Mouse (Mus musculus) liver, embryonic 16.5 days (tissue): ENCODE results near the gene Gli2. TPM values are rescaled to one million over a fixed set of nuclear protein-coding genes. Genes with fewer than 3 reads are reported as not detected.

Source experiments
- ATAC-seq: fragments of 200-750 bp; cut with Nextera tagmentation; 2 replicates; pipeline ENCODE4 v1.8.0; 2017; ENCODE audit warnings: low read depth, mild to moderate bottlenecking, moderate number of reproducible peaks, moderate library complexity
- H3K27ac ChIP-seq: fragments of 300-500 bp; sonication (generic); 2 replicates; pipeline ENCODE4 v1.5.1; 2014; ENCODE audit warnings: mild to moderate bottlenecking, low read length
- H3K27me3 ChIP-seq: fragments of 300-500 bp; sonication (generic); 2 replicates; pipeline ENCODE4 v1.6.1; 2014; ENCODE audit warnings: low read depth, low read length, mixed read lengths; ENCODE audit not compliant: control insufficient read depth, insufficient read depth
- H3K36me3 ChIP-seq: fragments of 300-500 bp; sonication (generic); 2 replicates; pipeline ENCODE4 v1.6.1; 2014; ENCODE audit warnings: mild to moderate bottlenecking; ENCODE audit not compliant: control insufficient read depth, insufficient read depth
- H3K4me1 ChIP-seq: fragments of 300-500 bp; sonication (generic); 2 replicates; pipeline ENCODE4 v1.6.1; 2014; ENCODE audit warnings: low read depth, low read length, mixed read lengths; ENCODE audit not compliant: control insufficient read depth
- H3K4me2 ChIP-seq: fragments of 300-500 bp; sonication (generic); 2 replicates; pipeline ENCODE4 v1.6.1; 2014; ENCODE audit warnings: low read depth, low read length, mixed read lengths
- H3K4me3 ChIP-seq: fragments of 300-500 bp; sonication (generic); 2 replicates; pipeline ENCODE4 v1.5.1; 2014; ENCODE audit warnings: low read depth, mild to moderate bottlenecking, low read length
- H3K9ac ChIP-seq: fragments of 300-500 bp; sonication (generic); 2 replicates; pipeline ENCODE4 v1.6.1; 2014; ENCODE audit warnings: low read depth, low read length
- H3K9me3 ChIP-seq: fragments of 300-500 bp; sonication (generic); replicated peaks from 2 replicates; pipeline ENCODE4 v1.6.1; 2016; ENCODE audit warnings: low read length; ENCODE audit not compliant: control insufficient read depth
- WGBS: fragments of 180-500 bp; shearing (Covaris S2); extraction: QIAGEN DNeasy Blood & Tissue Kit; methylation state at CpG from one replicate; pipeline ENCODE4 v1.1.7; 2014; ENCODE audit not compliant: insufficient replicate concordance; 5-methylcytosine and 5-hydroxymethylcytosine counted together
- polyA plus RNA-seq: library from polyadenylated mRNA; unstranded; fragments of >200 nt; fragmentation: Nextera tagmentation; extraction: Ambion mirVana; gene quantifications from 2 replicates; pipeline ENCODE4 v1.2.1, GENCODE M21; 2015

The Gli2 gene
- polyA plus RNA-seq, 1 experiment from 2014 or later: 0.54 TPM

DNA sequence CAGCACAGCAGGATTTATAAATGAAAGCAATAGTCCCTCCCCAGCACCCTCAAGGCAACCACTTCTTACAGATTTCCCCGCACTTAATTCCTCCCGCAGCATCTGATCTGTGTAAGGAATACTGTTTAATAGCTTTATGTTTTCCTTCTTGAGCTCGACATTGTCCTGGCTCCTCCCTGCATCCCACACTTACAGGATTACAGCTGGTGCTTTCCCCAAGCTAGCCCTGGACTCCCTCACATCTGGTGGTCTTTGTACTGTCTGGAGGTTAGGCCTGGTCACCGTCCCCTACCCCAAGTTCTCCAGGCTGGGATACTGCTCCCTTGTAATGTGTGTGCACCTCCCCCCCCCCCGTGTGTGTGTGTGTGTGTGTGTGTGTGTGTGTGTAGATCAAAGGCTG, 101.1 kb downstream of the Gli2 start:
- H3K4me1 ChIP-seq: no peaks in the 10 kb centered on the region
- no peaks in the 10 kb centered on the region for H3K27me3 ChIP-seq
- no peaks in the 10 kb centered on the region for H3K36me3 ChIP-seq
- ATAC-seq: no peak
- no peak overlapping the region for H3K27ac ChIP-seq
- no peak overlapping the region for H3K9ac ChIP-seq
- WGBS: 45% methylated on average over 5 of the region's 5 CpGs
- H3K9me3 ChIP-seq: no peaks in the 10 kb centered on the region
- no peak overlapping the region for H3K4me2 ChIP-seq
- H3K4me3 ChIP-seq: no peak overlapping the region

DNA sequence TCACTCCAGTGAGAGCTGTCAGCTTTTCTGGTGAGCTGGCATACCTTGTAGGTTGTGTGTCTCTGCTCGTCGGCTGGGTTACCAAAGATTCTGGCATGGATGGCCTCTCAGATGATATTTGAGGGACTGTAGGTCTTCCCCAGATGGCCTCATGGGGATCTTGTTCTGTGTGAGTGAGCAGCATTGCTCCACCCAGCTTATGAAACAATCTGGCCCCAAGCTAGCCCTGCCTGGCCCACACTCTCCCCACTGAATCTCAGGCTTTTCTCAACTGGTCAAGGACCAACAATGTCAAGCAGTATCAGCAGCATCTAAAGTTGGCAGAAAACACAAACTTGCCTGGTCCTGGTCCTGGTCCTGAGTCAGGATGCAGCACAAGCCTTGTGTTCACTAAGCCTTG, 105.0 kb downstream of the Gli2 start:
- Histone ChIP-seq H3K4me1 (no peaks in the 10 kb centered on the region), H3K9me3 (no peaks in the 10 kb centered on the region), H3K9ac (no peak overlapping the region), H3K36me3 (no peaks in the 10 kb centered on the region), H3K27ac (no peak overlapping the region), H3K27me3 (no peaks in the 10 kb centered on the region), H3K4me2 (no peak overlapping the region), H3K4me3 (no peak overlapping the region)
- ATAC-seq: no peak
- 51% methylated on average over 2 of the region's 2 CpGs for whole genome bisulfite sequencing

DNA sequence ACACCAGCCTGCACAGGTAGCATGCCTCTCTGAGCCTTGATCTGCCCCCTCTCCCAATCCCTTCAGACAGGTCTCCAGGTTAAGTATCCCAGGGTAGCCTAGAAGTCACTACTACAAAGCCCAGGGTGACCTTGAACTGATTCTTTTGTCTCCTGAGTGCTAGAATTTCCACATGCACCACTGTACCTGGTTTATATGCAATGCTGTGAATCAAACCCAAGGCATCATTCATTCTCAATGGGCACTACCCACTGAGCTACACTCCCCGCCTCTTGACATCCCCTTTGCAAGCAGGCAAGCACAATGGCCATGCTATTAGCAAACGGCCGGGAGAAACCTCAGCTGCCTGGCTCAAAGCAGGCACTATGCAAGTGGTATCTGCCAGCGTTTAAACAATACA, 106.2 kb downstream of the Gli2 start:
- Histone ChIP-seq H3K27ac (no peak overlapping the region), H3K4me3 (no peak overlapping the region), H3K9me3 (no peaks in the 10 kb centered on the region), H3K9ac (no peak overlapping the region), H3K36me3 (no peaks in the 10 kb centered on the region), H3K4me2 (no peak overlapping the region), H3K27me3 (no peaks in the 10 kb centered on the region), H3K4me1 (no peaks in the 10 kb centered on the region)
- WGBS: 57% methylated on average over 4 of the region's 4 CpGs
- no peak for ATAC-seq

GRCm38 (mm10) chr1:118941336-118941735, 112.1 kb downstream of the Gli2 start:
- Histone ChIP-seq H3K4me2 (no peak overlapping the region), H3K36me3 (no peaks in the 10 kb centered on the region), H3K4me1 (no peaks in the 10 kb centered on the region), H3K9ac (no peak overlapping the region), H3K4me3 (no peak overlapping the region), H3K27me3 (no peaks in the 10 kb centered on the region), H3K9me3 (no peaks in the 10 kb centered on the region), H3K27ac (no peak overlapping the region)
- no peak for ATAC-seq
- WGBS: 57% methylated on average over 8 of the region's 8 CpGs

- no peaks in the 10 kb centered on the region for H3K36me3 ChIP-seq
- no peaks in the 10 kb centered on the region for H3K27me3 ChIP-seq
- H3K9ac ChIP-seq: no peak overlapping the region
- no peaks in the 10 kb centered on the region for H3K9me3 ChIP-seq
- ATAC-seq: no peak
- H3K4me2 ChIP-seq: no peak overlapping the region
- no peaks in the 10 kb centered on the region for H3K4me1 ChIP-seq
- WGBS: 43% methylated on average over 5 of the region's 5 CpGs
- H3K27ac ChIP-seq: no peak overlapping the region
- H3K4me3 ChIP-seq: no peak overlapping the region
Observed at GRCm38 (mm10) chr1:118940269-118940840, 113.1 kb downstream of the Gli2 start.

DNA sequence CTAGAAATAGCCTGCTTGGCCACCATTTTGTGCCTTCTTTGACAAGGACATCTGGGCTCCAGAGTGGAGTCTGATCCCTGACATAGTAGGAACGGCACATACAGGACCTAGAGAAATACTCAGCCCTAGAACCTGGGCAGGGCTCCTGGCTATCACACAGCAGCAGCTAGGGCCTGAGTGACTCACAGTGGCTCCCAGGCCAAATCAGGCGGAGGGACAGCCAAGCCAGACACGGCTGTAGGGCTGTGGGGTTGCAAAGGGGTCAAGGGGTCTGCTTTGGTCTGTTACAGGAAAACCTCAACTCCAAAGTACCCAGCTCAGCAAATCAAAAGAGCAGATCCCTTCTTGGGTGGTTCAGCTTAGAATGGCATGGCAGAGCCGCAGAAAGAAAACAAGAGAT, 115.2 kb downstream of the Gli2 start:
- Histone ChIP-seq H3K27me3 (no peaks in the 10 kb centered on the region), H3K36me3 (no peaks in the 10 kb centered on the region), H3K4me3 (no peak overlapping the region), H3K9me3 (no peaks in the 10 kb centered on the region), H3K9ac (no peak overlapping the region), H3K27ac (no peak overlapping the region), H3K4me1 (no peaks in the 10 kb centered on the region), H3K4me2 (no peak overlapping the region)
- WGBS: 53% methylated on average over 4 of the region's 4 CpGs
- ATAC-seq: no peak

- H3K36me3 ChIP-seq: no peaks in the 10 kb centered on the region
- no peak overlapping the region for H3K9ac ChIP-seq
- no peaks in the 10 kb centered on the region for H3K4me1 ChIP-seq
- 36% methylated on average over 4 of the region's 4 CpGs for WGBS
- H3K27ac ChIP-seq: no peak overlapping the region
- no peak for ATAC-seq
- H3K4me2 ChIP-seq: no peak overlapping the region
- H3K27me3 ChIP-seq: no peaks in the 10 kb centered on the region
- H3K4me3 ChIP-seq: no peak overlapping the region
- no peaks in the 10 kb centered on the region for H3K9me3 ChIP-seq
Observed at GRCm38 (mm10) chr1:118936108-118936507, 117.3 kb downstream of the Gli2 start.

- Histone ChIP-seq H3K4me1 (no peaks in the 10 kb centered on the region), H3K27me3 (no peaks in the 10 kb centered on the region), H3K4me3 (no peak overlapping the region), H3K9ac (no peak overlapping the region), H3K36me3 (no peaks in the 10 kb centered on the region), H3K9me3 (no peaks in the 10 kb centered on the region), H3K27ac (no peak overlapping the region), H3K4me2 (no peak overlapping the region)
- no peak for ATAC-seq
- 52% methylated on average over 6 of the region's 6 CpGs for WGBS
Observed at GRCm38 (mm10) chr1:118935518-118935917, 117.9 kb downstream of the Gli2 start.

GRCm38 (mm10) chr1:118932167-118932566, 121.3 kb downstream of the Gli2 start:
- ATAC-seq: no peak
- no peaks in the 10 kb centered on the region for H3K9me3 ChIP-seq
- 62% methylated on average over 5 of the region's 5 CpGs for WGBS

More at GRCm38 (mm10) chr1:118932167-118932566, 121.3 kb downstream of the Gli2 start:
- no peaks in the 10 kb centered on the region for H3K27me3 ChIP-seq
- H3K36me3 ChIP-seq: no peaks in the 10 kb centered on the region
- no peak overlapping the region for H3K9ac ChIP-seq
- no peak overlapping the region for H3K27ac ChIP-seq
- no peak overlapping the region for H3K4me3 ChIP-seq
- H3K4me2 ChIP-seq: no peak overlapping the region
- H3K4me1 ChIP-seq: no peaks in the 10 kb centered on the region
